Comparison of ENCODE assay signal across 8 mouse cellular contexts in the genomic region with DNA sequence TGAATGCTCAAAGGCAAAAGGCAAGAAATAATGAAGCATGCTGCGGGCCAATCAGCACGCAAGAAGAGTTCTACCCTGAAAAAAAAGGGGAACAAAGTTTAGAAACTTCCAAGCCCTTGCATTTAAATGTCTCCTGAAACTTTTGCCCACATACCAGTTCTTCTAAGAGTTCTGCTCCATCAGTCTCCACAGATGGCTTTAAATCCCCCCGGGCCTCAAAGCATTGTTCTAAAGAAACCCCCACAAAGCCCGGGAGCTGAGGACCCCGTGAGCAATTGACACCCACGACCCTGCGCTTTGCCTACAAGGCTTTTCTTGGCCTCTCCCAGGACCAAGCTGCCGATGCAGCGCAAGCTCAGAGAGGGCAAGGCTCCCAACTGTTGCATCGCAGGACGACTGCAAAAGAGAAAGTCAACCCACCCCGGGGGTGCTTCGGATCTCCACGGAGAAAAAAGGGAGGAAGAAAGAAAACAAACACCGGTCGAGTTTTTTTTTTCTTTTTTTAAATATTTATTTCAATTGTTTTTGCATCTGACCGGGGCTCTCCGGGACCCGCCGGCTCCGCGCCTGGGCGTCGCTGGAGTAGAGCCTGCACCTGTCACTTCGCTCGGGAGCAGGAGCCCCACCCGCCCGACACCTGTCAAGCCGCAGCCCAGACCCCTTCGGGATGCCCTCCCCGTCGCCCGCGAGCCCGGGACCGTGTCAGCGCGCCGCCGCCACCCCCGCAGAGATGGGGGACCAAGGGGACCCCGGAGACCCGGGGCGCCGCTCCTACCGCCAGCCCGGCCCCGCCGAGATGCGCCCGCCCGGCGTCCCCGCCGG. TPM values are rescaled to one million over a fixed set of nuclear protein-coding genes. Genes with fewer than 3 reads are reported as not detected.
DNase-seq lines count a peak whose midpoint lies in the region; ATAC-seq and TF ChIP-seq lines count a peak whose summit lies in the region.

No protein-coding gene starts in this region.

- no peak overlapping the region; the same call in 1 of the 2 replicates for H3K27ac ChIP-seq in ES-E14 (ENCODE audit: insufficient read depth, low read depth, low read length, poor library complexity, severe bottlenecking)
- H3K27ac ChIP-seq in forebrain, embryonic 10.5 days, result peak overlapping the region; percentile 93
- peak overlapping the region; percentile 90 for H3K27ac ChIP-seq in heart, embryonic 16.5 days (ENCODE audit: low read length)

- H3K4me2 ChIP-seq in heart, embryonic 16.5 days (ENCODE audit: low read depth, low read length), result peak overlapping the region; percentile 75

- in situ Hi-C loops in ES-E14 (cut with MboI; ENCODE audit: low sequenced_read_pairs in 2 of 2, unreplicated experiment in 2 of 2), result no loop called here

- no peaks in the 10 kb centered on the region for H3K36me3 ChIP-seq in ES-E14 (ENCODE audit: control insufficient read depth, insufficient read depth, low read length, poor library complexity, severe bottlenecking)
- H3K36me3 ChIP-seq in forebrain, embryonic 10.5 days (replicated peaks), result peaks cover 12% of the 10 kb centered on the region
- no peaks in the 10 kb centered on the region for H3K36me3 ChIP-seq in heart, embryonic 16.5 days (ENCODE audit: control insufficient read depth, insufficient read depth)

- H3K4me3 ChIP-seq in ES-E14 (ENCODE audit: insufficient read depth in 1 of 2, low read depth in 1 of 2, low read length in 2 of 2, poor library complexity in 1 of 2, severe bottlenecking in 1 of 2), result peak overlapping the region; percentile 76 to 91
- H3K4me3 ChIP-seq in forebrain, embryonic 10.5 days, result peak overlapping the region; percentile 94
- H3K4me3 ChIP-seq in heart, embryonic 16.5 days (ENCODE audit: low read length), result peak overlapping the region; percentile 93

- peak overlapping the region; percentile 80 for H3K9ac ChIP-seq in ES-E14 (ENCODE audit: insufficient read depth, low read depth, low read length, poor library complexity, severe bottlenecking)
- peak overlapping the region; percentile 80 for H3K9ac ChIP-seq in heart, embryonic 16.5 days (ENCODE audit: low read length)

- H3K9me3 ChIP-seq in ES-E14 (ENCODE audit: control insufficient read depth, insufficient read depth, low read depth, low read length), result no peaks in the 10 kb centered on the region
- H3K9me3 ChIP-seq in forebrain, embryonic 10.5 days, result no peaks in the 10 kb centered on the region
- H3K9me3 ChIP-seq in heart, embryonic 16.5 days (replicated peaks; ENCODE audit: control insufficient read depth, low read length), result no peaks in the 10 kb centered on the region

- H3K4me1 ChIP-seq in ES-E14 (ENCODE audit: control insufficient read depth in 2 of 2, insufficient read depth in 2 of 2, low read length in 2 of 2, poor library complexity in 1 of 2), result peaks cover 0 to 9% of the 10 kb centered on the region in 2 experiments; a peak in 2 of 4 replicates
- H3K4me1 ChIP-seq in forebrain, embryonic 10.5 days, result peaks cover 24% of the 10 kb centered on the region
- H3K4me1 ChIP-seq in heart, embryonic 16.5 days (ENCODE audit: control insufficient read depth, insufficient read depth, low read length), result peaks cover 13% of the 10 kb centered on the region

- H3K27me3 ChIP-seq in forebrain, embryonic 10.5 days (ENCODE audit: poor library complexity, severe bottlenecking), result no peaks in the 10 kb centered on the region
- no peaks in the 10 kb centered on the region for H3K27me3 ChIP-seq in heart, embryonic 16.5 days (ENCODE audit: control insufficient read depth, insufficient read depth, low read length)

- no peak for DNase-seq in ES-E14 (ENCODE audit: low read depth, low spot score)
- DNase-seq in brain, adult 2 months (ENCODE audit: low read depth, low spot score), result peak; percentile 36
- peak; percentile 59 for DNase-seq in forebrain, embryonic 10.5 days (ENCODE audit: extremely low spot score, low spot score)
- peak; percentile 28 to 70 for DNase-seq in kidney, postnatal 25 days
- peak; percentile 46 for DNase-seq in lung, postnatal 36 days
- peak; percentile 36 for DNase-seq in right cerebral cortex, postnatal 14 days
- DNase-seq in urinary bladder, postnatal 36 days (ENCODE audit: low spot score in 2 of 2), result peak; percentile 43

- peak; percentile 30 for ATAC-seq in heart, embryonic 16.5 days (replicated peaks; ENCODE audit: extremely low read depth, insufficient read depth, low FRiP score)

- 2% methylated on average over 50 of the region's 55 CpGs for WGBS in forebrain, embryonic 10.5 days
- 1% methylated on average over 50 of the region's 55 CpGs for WGBS in heart, embryonic 16.5 days

TF ChIP-seq in ES-E14, 5 proteins besides CTCF, POLR2A, EP300 and RAD21:
- TF ChIP-seq HCFC1 (IDR thresholded peaks at IDR 0.05; ENCODE audit: borderline replicate concordance, insufficient read depth, low read length) (0 out of 2 replicates have a peak, but pooled peaks have one; percentile 6), CHD2 (IDR thresholded peaks at IDR 0.05; ENCODE audit: low read depth, low read length) (no peak)

RNA-seq across cellular contexts. Expression of gene Rb1, which starts 0.8 kb away (rescaled TPM):
- total RNA-seq in ES-E14 (2012; rRNA removed), result 4.7 and 8.1 TPM in 2 replicates
- 21.3 and 27.7 TPM in 2 replicates for polyA plus RNA-seq in forebrain, embryonic 10.5 days (2016; fragmentation: Nextera tagmentation; extraction: Ambion mirVana)
- polyA plus RNA-seq in heart, embryonic 16.5 days (2015; fragmentation: Nextera tagmentation; extraction: Ambion mirVana), result 12.2 and 16.0 TPM in 2 replicates
